Mouse (Mus musculus) bone marrow macrophage, adult 2 months (primary cell): Measurements from ENCODE around the gene Baz2b.

Experiments
- CTCF ChIP-seq: IDR thresholded peaks from 2 replicates; pipeline ENCODE4 v1.5.1; 2012; ENCODE audit warnings: low read depth, mild to moderate bottlenecking, low read length, moderate library complexity
- POLR2A ChIP-seq: IDR thresholded peaks from 2 replicates; pipeline ENCODE4 v1.6.1; 2012; ENCODE audit warnings: mild to moderate bottlenecking, low read depth, low read length, borderline replicate concordance

DNA sequence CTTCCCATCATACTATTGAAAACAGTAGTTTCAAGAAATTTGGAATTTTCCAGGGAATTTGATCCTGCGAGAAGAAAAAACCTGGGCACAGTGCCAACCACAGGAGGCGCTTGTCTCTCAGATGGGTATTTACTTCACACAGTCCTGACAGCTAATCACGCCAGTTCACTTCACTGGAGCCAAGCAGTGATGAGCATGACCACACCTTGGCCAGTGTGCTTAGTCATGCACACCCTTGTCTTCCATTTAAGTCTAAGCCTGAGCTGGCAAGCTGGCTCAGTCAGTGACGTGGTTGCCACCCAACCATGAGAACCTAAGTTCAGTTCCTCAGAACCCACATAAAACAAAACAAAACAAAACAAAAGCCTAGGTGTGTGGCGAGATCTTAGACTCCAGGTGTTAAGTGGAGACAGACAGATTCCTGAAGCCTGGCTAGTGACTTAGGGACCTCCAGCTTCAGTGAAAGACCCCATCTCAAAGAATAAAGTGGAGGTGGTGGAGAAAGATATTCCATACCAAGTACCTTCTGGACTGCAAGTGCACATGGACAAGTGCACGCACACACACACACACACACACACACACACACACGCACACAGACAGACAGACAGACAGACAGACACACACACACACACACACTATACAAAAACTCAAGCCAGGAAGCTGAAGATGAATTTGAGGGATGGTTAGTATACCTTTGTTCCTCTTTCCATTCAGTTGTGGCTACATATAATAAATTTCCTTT, 37.7 kb downstream of the Baz2b start:
- TF ChIP-seq CTCF, result no peak
- TF ChIP-seq POLR2A, result no peak
